Mouse (Mus musculus): ENCODE measurements around the gene Paqr9. TPM values are rescaled to one million over a fixed set of nuclear protein-coding genes. Genes with fewer than 3 reads are reported as not detected.
A peak's percentile ranks its signal among the peaks of the same experiment; 100 is the strongest.

Gene Paqr9
- polyA plus RNA-seq, 1 experiment from 2014 or later: 6.1 TPM

- H3K27ac ChIP-seq (ENCODE audit: low read depth, low read length): no peak overlapping the region
- H3K4me2 ChIP-seq (ENCODE audit: low read length): no peak overlapping the region; the same call in 1 of the 2 replicates
- no peaks in the 10 kb centered on the region for H3K36me3 ChIP-seq (ENCODE audit: control insufficient read depth, insufficient read depth, low read length)
Observed at GRCm38 (mm10) chr9:95582555-95582954, 23.1 kb downstream of the Paqr9 start.

GRCm38 (mm10) chr9:95586046-95586445 lies 26.6 kb downstream of the Paqr9 start:
- ATAC-seq: no peak
- Histone ChIP-seq H3K9me3 (ENCODE audit: control insufficient read depth, low read length) (no peaks in the 10 kb centered on the region), H3K27ac (ENCODE audit: low read depth, low read length) (no peak overlapping the region), H3K9ac (ENCODE audit: low read depth, low read length) (no peak overlapping the region), H3K27me3 (replicated peaks; ENCODE audit: control insufficient read depth, insufficient read depth, low read length) (peaks cover 5% of the 10 kb centered on the region; the same call in 1 of the 2 replicates), H3K4me1 (ENCODE audit: control insufficient read depth, insufficient read depth, low read depth, low read length) (peaks cover 6% of the 10 kb centered on the region), H3K36me3 (ENCODE audit: control insufficient read depth, insufficient read depth, low read length) (no peaks in the 10 kb centered on the region), H3K4me2 (ENCODE audit: low read length) (no peak overlapping the region), H3K4me3 (ENCODE audit: low read length) (no peak overlapping the region)
- 95% methylated on average over 5 of the region's 5 CpGs for WGBS

More at GRCm38 (mm10) chr9:95582555-95582954, 23.1 kb downstream of the Paqr9 start:
- 19% methylated on average over 8 of the region's 8 CpGs for WGBS
- Histone ChIP-seq H3K4me3 (ENCODE audit: low read length) (no peak overlapping the region), H3K4me1 (ENCODE audit: control insufficient read depth, insufficient read depth, low read depth, low read length) (peaks cover 6% of the 10 kb centered on the region), H3K9me3 (ENCODE audit: control insufficient read depth, low read length) (no peaks in the 10 kb centered on the region), H3K9ac (ENCODE audit: low read depth, low read length) (no peak overlapping the region), H3K27me3 (replicated peaks; ENCODE audit: control insufficient read depth, insufficient read depth, low read length) (peaks cover 7% of the 10 kb centered on the region; the same call in 1 of the 2 replicates)
- ATAC-seq: no peak

- Histone ChIP-seq H3K9ac (ENCODE audit: low read depth, low read length) (no peak overlapping the region), H3K27ac (ENCODE audit: low read depth, low read length) (no peak overlapping the region), H3K4me3 (ENCODE audit: low read length) (no peak overlapping the region), H3K4me1 (ENCODE audit: control insufficient read depth, insufficient read depth, low read depth, low read length) (no peaks in the 10 kb centered on the region), H3K27me3 (replicated peaks; ENCODE audit: control insufficient read depth, insufficient read depth, low read length) (no peaks in the 10 kb centered on the region), H3K9me3 (ENCODE audit: control insufficient read depth, low read length) (no peaks in the 10 kb centered on the region), H3K4me2 (ENCODE audit: low read length) (no peak overlapping the region), H3K36me3 (ENCODE audit: control insufficient read depth, insufficient read depth, low read length) (no peaks in the 10 kb centered on the region)
- WGBS: 87% methylated on average over 7 of the region's 7 CpGs
- ATAC-seq: no peak
Observed at GRCm38 (mm10) chr9:95588070-95588469, 28.6 kb downstream of the Paqr9 start.

- no peaks in the 10 kb centered on the region for H3K36me3 ChIP-seq (ENCODE audit: control insufficient read depth, insufficient read depth, low read length)
- H3K27ac ChIP-seq (ENCODE audit: low read depth, low read length): no peak overlapping the region
- ATAC-seq: no peak
- no peak overlapping the region for H3K9ac ChIP-seq (ENCODE audit: low read depth, low read length)
- WGBS: 80% methylated on average over 4 of the region's 4 CpGs
- no peak overlapping the region for H3K4me3 ChIP-seq (ENCODE audit: low read length)
- H3K4me1 ChIP-seq (ENCODE audit: control insufficient read depth, insufficient read depth, low read depth, low read length): no peaks in the 10 kb centered on the region; the same call in 1 of the 2 replicates
- no peaks in the 10 kb centered on the region for H3K27me3 ChIP-seq (replicated peaks; ENCODE audit: control insufficient read depth, insufficient read depth, low read length)
- no peak overlapping the region for H3K4me2 ChIP-seq (ENCODE audit: low read length)
- H3K9me3 ChIP-seq (ENCODE audit: control insufficient read depth, low read length): no peaks in the 10 kb centered on the region
Observed at GRCm38 (mm10) chr9:95594291-95594690, 34.8 kb downstream of the Paqr9 start.

- H3K27ac ChIP-seq (ENCODE audit: low read depth, low read length): no peak overlapping the region
- peak; percentile 40; the same call in 1 of the 2 replicates for ATAC-seq
- H3K9ac ChIP-seq (ENCODE audit: low read depth, low read length): no peak overlapping the region
- H3K9me3 ChIP-seq (ENCODE audit: control insufficient read depth, low read length): no peaks in the 10 kb centered on the region
- H3K4me1 ChIP-seq (ENCODE audit: control insufficient read depth, insufficient read depth, low read depth, low read length): no peaks in the 10 kb centered on the region; the same call in 1 of the 2 replicates
- 56% methylated on average over 13 of the region's 13 CpGs for WGBS
- no peaks in the 10 kb centered on the region for H3K36me3 ChIP-seq (ENCODE audit: control insufficient read depth, insufficient read depth, low read length)
- H3K27me3 ChIP-seq (replicated peaks; ENCODE audit: control insufficient read depth, insufficient read depth, low read length): no peaks in the 10 kb centered on the region
- peak overlapping the region; percentile 32 for H3K4me2 ChIP-seq (ENCODE audit: low read length)
- no peak overlapping the region for H3K4me3 ChIP-seq (ENCODE audit: low read length)
Observed at GRCm38 (mm10) chr9:95597466-95598178, 38.2 kb downstream of the Paqr9 start.

- H3K27me3 ChIP-seq (replicated peaks; ENCODE audit: control insufficient read depth, insufficient read depth, low read length): no peaks in the 10 kb centered on the region
- no peaks in the 10 kb centered on the region; the same call in 1 of the 2 replicates for H3K4me1 ChIP-seq (ENCODE audit: control insufficient read depth, insufficient read depth, low read depth, low read length)
- H3K27ac ChIP-seq (ENCODE audit: low read depth, low read length): no peak overlapping the region
- WGBS: 58% methylated on average over 19 of the region's 19 CpGs
- no peaks in the 10 kb centered on the region for H3K9me3 ChIP-seq (ENCODE audit: control insufficient read depth, low read length)
- no peak overlapping the region for H3K9ac ChIP-seq (ENCODE audit: low read depth, low read length)
- no peaks in the 10 kb centered on the region for H3K36me3 ChIP-seq (ENCODE audit: control insufficient read depth, insufficient read depth, low read length)
- H3K4me3 ChIP-seq (ENCODE audit: low read length): no peak overlapping the region
- ATAC-seq: peak; percentile 40; the same call in 1 of the 2 replicates
- peak overlapping the region; percentile 32 for H3K4me2 ChIP-seq (ENCODE audit: low read length)
Observed at GRCm38 (mm10) chr9:95598179-95598721, 38.8 kb downstream of the Paqr9 start.

- H3K36me3 ChIP-seq (ENCODE audit: control insufficient read depth, insufficient read depth, low read length): no peaks in the 10 kb centered on the region
- H3K9me3 ChIP-seq (ENCODE audit: control insufficient read depth, low read length): no peaks in the 10 kb centered on the region
- WGBS: 84% methylated on average over 4 of the region's 4 CpGs
- no peak overlapping the region for H3K27ac ChIP-seq (ENCODE audit: low read depth, low read length)
- no peak for ATAC-seq
- no peak overlapping the region for H3K9ac ChIP-seq (ENCODE audit: low read depth, low read length)
- no peaks in the 10 kb centered on the region for H3K27me3 ChIP-seq (replicated peaks; ENCODE audit: control insufficient read depth, insufficient read depth, low read length)
- H3K4me1 ChIP-seq (ENCODE audit: control insufficient read depth, insufficient read depth, low read depth, low read length): no peaks in the 10 kb centered on the region; the same call in 1 of the 2 replicates
- H3K4me3 ChIP-seq (ENCODE audit: low read length): no peak overlapping the region
- no peak overlapping the region for H3K4me2 ChIP-seq (ENCODE audit: low read length)
Observed at GRCm38 (mm10) chr9:95599399-95599798, 39.9 kb downstream of the Paqr9 start.

GRCm38 (mm10) chr9:95602849-95603248 lies 43.4 kb downstream of the Paqr9 start:
- H3K4me1 ChIP-seq (ENCODE audit: control insufficient read depth, insufficient read depth, low read depth, low read length): no peaks in the 10 kb centered on the region; the same call in 1 of the 2 replicates
- H3K27me3 ChIP-seq (replicated peaks; ENCODE audit: control insufficient read depth, insufficient read depth, low read length): no peaks in the 10 kb centered on the region
- no peak for ATAC-seq
- H3K36me3 ChIP-seq (ENCODE audit: control insufficient read depth, insufficient read depth, low read length): no peaks in the 10 kb centered on the region
- no peak overlapping the region for H3K4me3 ChIP-seq (ENCODE audit: low read length)
- H3K9me3 ChIP-seq (ENCODE audit: control insufficient read depth, low read length): no peaks in the 10 kb centered on the region
- H3K4me2 ChIP-seq (ENCODE audit: low read length): no peak overlapping the region
- no peak overlapping the region for H3K27ac ChIP-seq (ENCODE audit: low read depth, low read length)
- H3K9ac ChIP-seq (ENCODE audit: low read depth, low read length): no peak overlapping the region
- 78% methylated on average over 3 of the region's 3 CpGs for WGBS

GRCm38 (mm10) chr9:95603316-95603715 lies 43.9 kb downstream of the Paqr9 start:
- no peak overlapping the region for H3K27ac ChIP-seq (ENCODE audit: low read depth, low read length)
- no peak overlapping the region for H3K4me2 ChIP-seq (ENCODE audit: low read length)
- H3K4me3 ChIP-seq (ENCODE audit: low read length): no peak overlapping the region
- 93% methylated on average over 9 of the region's 9 CpGs for WGBS
- H3K9me3 ChIP-seq (ENCODE audit: control insufficient read depth, low read length): no peaks in the 10 kb centered on the region
- ATAC-seq: no peak
- no peaks in the 10 kb centered on the region for H3K27me3 ChIP-seq (replicated peaks; ENCODE audit: control insufficient read depth, insufficient read depth, low read length)
- no peaks in the 10 kb centered on the region for H3K4me1 ChIP-seq (ENCODE audit: control insufficient read depth, insufficient read depth, low read depth, low read length)
- H3K9ac ChIP-seq (ENCODE audit: low read depth, low read length): no peak overlapping the region
- no peaks in the 10 kb centered on the region for H3K36me3 ChIP-seq (ENCODE audit: control insufficient read depth, insufficient read depth, low read length)
